Mouse (Mus musculus): Measurements from ENCODE around the gene Mettl17. TPM values are rescaled to one million over a fixed set of nuclear protein-coding genes. Genes with fewer than 3 reads are reported as not detected.

The Mettl17 gene
- polyA plus RNA-seq, 1 experiment from 2014 or later: 49.8 TPM

GRCm38 (mm10) chr14:51930824-51931223, 46.2 kb downstream of the Mettl17 start:
- Histone ChIP-seq H3K27me3 (ENCODE audit: control insufficient read depth, insufficient read depth, low read length) (no peaks in the 10 kb centered on the region), H3K36me3 (ENCODE audit: control insufficient read depth, insufficient read depth, low read length) (no peaks in the 10 kb centered on the region), H3K27ac (replicated peaks in 1 of 2; ENCODE audit: control insufficient read depth in 1 of 2, insufficient read depth in 1 of 2, low read depth in 2 of 2, low read length in 2 of 2) (no peak overlapping the region), H3K9me3 (ENCODE audit: control insufficient read depth, low read length) (no peaks in the 10 kb centered on the region), H3K4me3 (ENCODE audit: control insufficient read depth in 1 of 2, insufficient read depth in 1 of 2, low read depth in 1 of 2, low read length in 2 of 2) (no peak overlapping the region), H3K4me1 (ENCODE audit: control insufficient read depth in 2 of 2, insufficient read depth in 2 of 2, low read length in 2 of 2) (no peaks in the 10 kb centered on the region; a peak in 1 of 4 replicates), H3K9ac (ENCODE audit: low read length) (no peak overlapping the region), H3K4me2 (ENCODE audit: low read length) (no peak overlapping the region)
- WGBS: 20% methylated on average over 5 of the region's 5 CpGs
- peak; percentile 51; the same call in 1 of the 2 replicates for ATAC-seq (ENCODE audit: insufficient number of reproducible peaks, insufficient read depth, low FRiP score, low read depth)

- Histone ChIP-seq H3K4me2 (ENCODE audit: low read length) (no peak overlapping the region), H3K27me3 (ENCODE audit: control insufficient read depth, insufficient read depth, low read length) (no peaks in the 10 kb centered on the region), H3K9ac (ENCODE audit: low read length) (no peak overlapping the region), H3K36me3 (ENCODE audit: control insufficient read depth, insufficient read depth, low read length) (no peaks in the 10 kb centered on the region), H3K4me1 (ENCODE audit: control insufficient read depth in 2 of 2, insufficient read depth in 2 of 2, low read length in 2 of 2) (no peaks in the 10 kb centered on the region; a peak in 1 of 4 replicates), H3K4me3 (ENCODE audit: control insufficient read depth in 1 of 2, insufficient read depth in 1 of 2, low read depth in 1 of 2, low read length in 2 of 2) (no peak overlapping the region), H3K27ac (replicated peaks in 1 of 2; ENCODE audit: control insufficient read depth in 1 of 2, insufficient read depth in 1 of 2, low read depth in 2 of 2, low read length in 2 of 2) (no peak overlapping the region), H3K9me3 (ENCODE audit: control insufficient read depth, low read length) (no peaks in the 10 kb centered on the region)
- ATAC-seq (ENCODE audit: insufficient number of reproducible peaks, insufficient read depth, low FRiP score, low read depth): no peak
- 64% methylated on average over 10 of the region's 10 CpGs for WGBS
These were observed 47.7 kb downstream of the Mettl17 start for GRCm38 (mm10) chr14:51932092-51933020.

- no peak overlapping the region for H3K4me3 ChIP-seq (ENCODE audit: control insufficient read depth in 1 of 2, insufficient read depth in 1 of 2, low read depth in 1 of 2, low read length in 2 of 2)
- 81% methylated on average over 9 of the region's 9 CpGs for WGBS
- H3K4me1 ChIP-seq (ENCODE audit: control insufficient read depth in 2 of 2, insufficient read depth in 2 of 2, low read length in 2 of 2): peaks cover 4 to 5% of the 10 kb centered on the region in 2 experiments; a peak in 1 of 4 replicates
- H3K9ac ChIP-seq (ENCODE audit: low read length): no peak overlapping the region
- ATAC-seq (ENCODE audit: insufficient number of reproducible peaks, insufficient read depth, low FRiP score, low read depth): no peak
- no peak overlapping the region for H3K27ac ChIP-seq (replicated peaks in 1 of 2; ENCODE audit: control insufficient read depth in 1 of 2, insufficient read depth in 1 of 2, low read depth in 2 of 2, low read length in 2 of 2)
- H3K4me2 ChIP-seq (ENCODE audit: low read length): no peak overlapping the region
- H3K9me3 ChIP-seq (ENCODE audit: control insufficient read depth, low read length): peaks cover 4% of the 10 kb centered on the region; the same call in 1 of the 2 replicates
- H3K36me3 ChIP-seq (ENCODE audit: control insufficient read depth, insufficient read depth, low read length): no peaks in the 10 kb centered on the region
- H3K27me3 ChIP-seq (ENCODE audit: control insufficient read depth, insufficient read depth, low read length): no peaks in the 10 kb centered on the region
These were observed 54.4 kb downstream of the Mettl17 start for GRCm38 (mm10) chr14:51939005-51939404.

GRCm38 (mm10) chr14:51940944-51941560, 56.4 kb downstream of the Mettl17 start:
- Histone ChIP-seq H3K27ac (replicated peaks in 1 of 2; ENCODE audit: control insufficient read depth in 1 of 2, insufficient read depth in 1 of 2, low read depth in 2 of 2, low read length in 2 of 2) (no peak overlapping the region), H3K27me3 (ENCODE audit: control insufficient read depth, insufficient read depth, low read length) (no peaks in the 10 kb centered on the region), H3K4me1 (ENCODE audit: control insufficient read depth in 2 of 2, insufficient read depth in 2 of 2, low read length in 2 of 2) (peaks cover 4 to 5% of the 10 kb centered on the region in 2 experiments; a peak in 1 of 4 replicates), H3K4me2 (ENCODE audit: low read length) (no peak overlapping the region), H3K4me3 (ENCODE audit: control insufficient read depth in 1 of 2, insufficient read depth in 1 of 2, low read depth in 1 of 2, low read length in 2 of 2) (no peak overlapping the region), H3K36me3 (ENCODE audit: control insufficient read depth, insufficient read depth, low read length) (no peaks in the 10 kb centered on the region), H3K9ac (ENCODE audit: low read length) (no peak overlapping the region), H3K9me3 (ENCODE audit: control insufficient read depth, low read length) (peaks cover 4% of the 10 kb centered on the region; the same call in 1 of the 2 replicates)
- peak; percentile 21; the same call in 1 of the 2 replicates for ATAC-seq (ENCODE audit: insufficient number of reproducible peaks, insufficient read depth, low FRiP score, low read depth)
- 44% methylated on average over 8 of the region's 8 CpGs for WGBS

DNA sequence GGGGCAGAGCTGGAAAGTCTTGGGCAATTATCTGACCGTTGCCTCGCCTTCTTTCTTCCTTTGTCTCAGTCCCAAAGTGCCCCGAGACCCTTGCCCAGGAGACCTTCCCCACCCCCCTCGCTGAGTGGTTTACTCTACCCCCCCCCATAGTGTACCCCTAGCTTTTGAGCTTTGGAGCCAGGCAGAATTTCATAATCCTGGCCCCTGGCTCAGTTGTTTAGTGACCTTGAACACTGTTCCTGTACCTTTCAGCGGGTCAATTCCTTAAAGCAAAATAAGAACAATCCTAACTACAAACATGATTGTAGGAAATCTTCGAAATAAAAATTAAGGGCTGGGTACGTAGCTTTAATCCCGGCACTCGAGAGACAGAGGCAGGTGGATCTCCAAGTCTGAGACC, 56.9 kb downstream of the Mettl17 start:
- H3K9ac ChIP-seq (ENCODE audit: low read length): no peak overlapping the region
- H3K4me2 ChIP-seq (ENCODE audit: low read length): no peak overlapping the region
- H3K36me3 ChIP-seq (ENCODE audit: control insufficient read depth, insufficient read depth, low read length): no peaks in the 10 kb centered on the region
- H3K27me3 ChIP-seq (ENCODE audit: control insufficient read depth, insufficient read depth, low read length): no peaks in the 10 kb centered on the region
- peaks cover 4 to 5% of the 10 kb centered on the region in 2 experiments; a peak in 1 of 4 replicates for H3K4me1 ChIP-seq (ENCODE audit: control insufficient read depth in 2 of 2, insufficient read depth in 2 of 2, low read length in 2 of 2)
- H3K27ac ChIP-seq (replicated peaks in 1 of 2; ENCODE audit: control insufficient read depth in 1 of 2, insufficient read depth in 1 of 2, low read depth in 2 of 2, low read length in 2 of 2): no peak overlapping the region
- no peak overlapping the region for H3K4me3 ChIP-seq (ENCODE audit: control insufficient read depth in 1 of 2, insufficient read depth in 1 of 2, low read depth in 1 of 2, low read length in 2 of 2)
- ATAC-seq (ENCODE audit: insufficient number of reproducible peaks, insufficient read depth, low FRiP score, low read depth): no peak
- WGBS: 64% methylated on average over 9 of the region's 9 CpGs
- H3K9me3 ChIP-seq (ENCODE audit: control insufficient read depth, low read length): peaks cover 4% of the 10 kb centered on the region; the same call in 1 of the 2 replicates

- H3K36me3 ChIP-seq (ENCODE audit: control insufficient read depth, insufficient read depth, low read length): no peaks in the 10 kb centered on the region
- 51% methylated on average over 7 of the region's 7 CpGs for WGBS
- ATAC-seq (ENCODE audit: insufficient number of reproducible peaks, insufficient read depth, low FRiP score, low read depth): no peak
- H3K27ac ChIP-seq (replicated peaks in 1 of 2; ENCODE audit: control insufficient read depth in 1 of 2, insufficient read depth in 1 of 2, low read depth in 2 of 2, low read length in 2 of 2): no peak overlapping the region
- H3K9ac ChIP-seq (ENCODE audit: low read length): no peak overlapping the region
- H3K27me3 ChIP-seq (ENCODE audit: control insufficient read depth, insufficient read depth, low read length): no peaks in the 10 kb centered on the region
- H3K4me1 ChIP-seq (ENCODE audit: control insufficient read depth in 2 of 2, insufficient read depth in 2 of 2, low read length in 2 of 2): peaks cover 4 to 5% of the 10 kb centered on the region in 2 experiments; a peak in 1 of 4 replicates
- peaks cover 4% of the 10 kb centered on the region; the same call in 1 of the 2 replicates for H3K9me3 ChIP-seq (ENCODE audit: control insufficient read depth, low read length)
- no peak overlapping the region for H3K4me2 ChIP-seq (ENCODE audit: low read length)
- H3K4me3 ChIP-seq (ENCODE audit: control insufficient read depth in 1 of 2, insufficient read depth in 1 of 2, low read depth in 1 of 2, low read length in 2 of 2): no peak overlapping the region
These were observed 57.6 kb downstream of the Mettl17 start for GRCm38 (mm10) chr14:51942236-51942635.
